Mouse (Mus musculus) C2C12 (cell line): ENCODE measurements around the gene N4bp1. TPM values are rescaled to one million over a fixed set of nuclear protein-coding genes. Genes with fewer than 3 reads are reported as not detected.

Experiments used
- H3K27me3 ChIP-seq: one replicate; pipeline ENCODE4 v1.6.1; 2011; ENCODE audit not compliant: control insufficient read depth, insufficient read depth, insufficient read length
- H3K36me3 ChIP-seq: one replicate; pipeline ENCODE4 v1.6.1; 2011; ENCODE audit not compliant: control insufficient read depth, insufficient read depth
- H3K4me3 ChIP-seq: one replicate; pipeline ENCODE4 v1.5.1; 2011; ENCODE audit warnings: mild to moderate bottlenecking, control low read depth; ENCODE audit not compliant: poor library complexity, insufficient read depth, severe bottlenecking
- H3K79me2 ChIP-seq: one replicate; pipeline ENCODE4 v1.6.1; 2011; ENCODE audit not compliant: control insufficient read depth, insufficient read depth
- H3K79me3 ChIP-seq: one replicate; pipeline ENCODE4 v1.6.1; 2011; ENCODE audit warnings: low read depth, control low read depth
- H3ac ChIP-seq: one replicate; pipeline ENCODE3; 2011; ENCODE audit warnings: low read depth; ENCODE audit not compliant: control insufficient read depth, insufficient read length
- CEBPB ChIP-seq: IDR thresholded peaks from one replicate; pipeline ENCODE4 v1.6.1; 2011; ENCODE audit warnings: low read depth, mild to moderate bottlenecking, control low read depth, moderate library complexity
- CTCF ChIP-seq: IDR thresholded peaks from one replicate; pipeline ENCODE4 v1.5.1; 2011; ENCODE audit not compliant: control insufficient read depth, insufficient read depth, insufficient read length
- FOSL1 ChIP-seq: IDR thresholded peaks from one replicate; pipeline ENCODE4 v1.8.0; 2011; ENCODE audit warnings: mild to moderate bottlenecking, low read length; ENCODE audit not compliant: poor library complexity, insufficient read depth, severe bottlenecking
- MAX ChIP-seq: IDR thresholded peaks from one replicate; pipeline ENCODE4 v1.6.1; 2011; ENCODE audit warnings: mild to moderate bottlenecking, control low read depth
- MYOD1 ChIP-seq: IDR thresholded peaks from one replicate; pipeline ENCODE4 v1.6.1; 2011; ENCODE audit warnings: low read depth; ENCODE audit not compliant: control insufficient read depth, insufficient read length
- MYOG ChIP-seq: IDR thresholded peaks from one replicate; pipeline ENCODE4 v1.6.1; 2011; ENCODE audit not compliant: control insufficient read depth, insufficient read length; ENCODE audit errors: extremely low read depth
- USF1 ChIP-seq: IDR thresholded peaks from one replicate; pipeline ENCODE4 v1.6.1; 2011; ENCODE audit warnings: low read depth, mild to moderate bottlenecking, control low read depth, moderate library complexity
- polyA plus RNA-seq: library from polyadenylated mRNA; unstranded; fragments of >200 nt; fragmentation: generic; extraction: Trizol; gene quantifications from one replicate; pipeline ENCODE4 v1.2.1, GENCODE M21; 2012; ENCODE audit warnings: missing spikeins

Gene N4bp1
- polyA plus RNA-seq, 1 experiment, result 6.4 TPM

- H3K4me3 ChIP-seq, result no peak overlapping the region
- no peak overlapping the region for H3ac ChIP-seq
- peaks cover 100% of the 10 kb centered on the region for H3K79me2 ChIP-seq
- H3K79me3 ChIP-seq, result peaks cover 83% of the 10 kb centered on the region
- H3K36me3 ChIP-seq, result peaks cover 16% of the 10 kb centered on the region
- TF ChIP-seq MAX (no peak), MYOG (no peak), CEBPB (no peak), MYOD1 (no peak), USF1 (no peak), FOSL1 (no peak), CTCF (no peak)
- H3K27me3 ChIP-seq, result no peaks in the 10 kb centered on the region
Observed at GRCm38 (mm10) chr8:86872097-86872815, 12.8 kb downstream of the N4bp1 start.

- Histone ChIP-seq H3K36me3 (peaks cover 16% of the 10 kb centered on the region), H3K79me2 (peaks cover 100% of the 10 kb centered on the region), H3K27me3 (no peaks in the 10 kb centered on the region), H3K79me3 (peaks cover 86% of the 10 kb centered on the region), H3K4me3 (no peak overlapping the region), H3ac (no peak overlapping the region)
- TF ChIP-seq USF1 (no peak), FOSL1 (no peak), MYOD1 (no peak), MYOG (no peak), MAX (no peak), CEBPB (no peak), CTCF (no peak)
Observed at GRCm38 (mm10) chr8:86871421-86871820, 13.6 kb downstream of the N4bp1 start.

- peaks cover 86% of the 10 kb centered on the region for H3K79me3 ChIP-seq
- no peak overlapping the region for H3K4me3 ChIP-seq
- H3K79me2 ChIP-seq, result peaks cover 100% of the 10 kb centered on the region
- TF ChIP-seq MYOD1, result no peak
- no peak for TF ChIP-seq MYOG
- TF ChIP-seq CEBPB, result no peak
- TF ChIP-seq CTCF, result no peak
- TF ChIP-seq USF1, result no peak
- no peak for TF ChIP-seq MAX
- TF ChIP-seq FOSL1, result no peak
- peaks cover 16% of the 10 kb centered on the region for H3K36me3 ChIP-seq
- H3ac ChIP-seq, result no peak overlapping the region
- no peaks in the 10 kb centered on the region for H3K27me3 ChIP-seq
Observed at GRCm38 (mm10) chr8:86870771-86871170, 14.3 kb downstream of the N4bp1 start.

- Histone ChIP-seq H3ac (no peak overlapping the region), H3K27me3 (no peaks in the 10 kb centered on the region), H3K36me3 (peaks cover 5% of the 10 kb centered on the region), H3K4me3 (no peak overlapping the region), H3K79me3 (peaks cover 87% of the 10 kb centered on the region), H3K79me2 (peaks cover 100% of the 10 kb centered on the region)
- TF ChIP-seq MYOG (no peak), MYOD1 (no peak), MAX (no peak), FOSL1 (no peak), CEBPB (no peak), CTCF (no peak), USF1 (no peak)
Observed at GRCm38 (mm10) chr8:86868041-86868440, 17.0 kb downstream of the N4bp1 start.

- Histone ChIP-seq H3K79me3 (peaks cover 62% of the 10 kb centered on the region), H3K4me3 (no peak overlapping the region), H3K27me3 (no peaks in the 10 kb centered on the region), H3K36me3 (peaks cover 22% of the 10 kb centered on the region), H3K79me2 (peaks cover 99% of the 10 kb centered on the region), H3ac (no peak overlapping the region)
- TF ChIP-seq USF1 (no peak), MYOD1 (no peak), CTCF (no peak), MYOG (no peak), CEBPB (no peak), FOSL1 (no peak), MAX (no peak)
Observed at GRCm38 (mm10) chr8:86864764-86865163, 20.3 kb downstream of the N4bp1 start.

- peaks cover 32% of the 10 kb centered on the region for H3K36me3 ChIP-seq
- peaks cover 50% of the 10 kb centered on the region for H3K79me3 ChIP-seq
- H3ac ChIP-seq, result no peak overlapping the region
- H3K4me3 ChIP-seq, result no peak overlapping the region
- peaks cover 92% of the 10 kb centered on the region for H3K79me2 ChIP-seq
- no peak for TF ChIP-seq MAX
- TF ChIP-seq CEBPB, result peak; percentile 6
- TF ChIP-seq FOSL1, result no peak
- H3K27me3 ChIP-seq, result no peaks in the 10 kb centered on the region
Observed at GRCm38 (mm10) chr8:86862837-86863236, 22.2 kb downstream of the N4bp1 start.
